Mouse (Mus musculus) fibroblast of lung, adult 2 months (primary cell): ENCODE measurements around the gene Lin7c.
"Not testable (repeated sequence)": the region's sequence is repeated elsewhere in the genome, so short reads cannot be mapped to it uniquely, and the experiment has no call there.

Experiments used
- DNase-seq: peaks from one replicate; pipeline ENCODE4 v3.0.0-alpha.2; 2011; ENCODE audit warnings: low read depth

Lin7c gene

DNA sequence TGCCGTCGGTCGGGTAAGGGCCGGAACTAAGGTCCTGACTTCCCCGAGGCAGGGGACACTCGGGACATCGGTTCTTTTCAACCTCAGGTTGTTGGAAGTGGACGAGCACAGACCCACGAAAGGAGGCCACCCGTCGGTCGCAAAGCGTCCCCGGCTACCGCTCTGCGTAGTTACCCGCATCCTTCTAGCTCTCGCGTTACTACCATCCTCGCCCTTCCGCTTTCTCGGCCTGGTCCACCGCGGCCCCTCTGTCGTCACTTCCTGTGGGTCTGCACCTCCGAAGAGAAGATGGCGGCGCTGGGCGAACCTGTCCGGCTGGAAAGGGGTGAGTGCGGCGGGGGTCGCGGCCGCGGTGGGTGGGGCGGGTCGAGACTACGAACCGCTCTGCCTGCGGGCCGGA, at the start of gene Lin7c:
Gene Lin7c, plus strand, starts transcription at position 257 of the 400 bp plus-strand sequence.
- DNase-seq = peak; percentile 85

- no peak for DNase-seq
These were observed 44.3 kb upstream of the Lin7c start for GRCm38 (mm10) chr2:109846401-109846800.

GRCm38 (mm10) chr2:109848305-109848704, 42.3 kb upstream of the Lin7c start:
- no peak for DNase-seq

- no peak for DNase-seq
These were observed 41.9 kb upstream of the Lin7c start for GRCm38 (mm10) chr2:109848715-109849114.

- peak; percentile 38 for DNase-seq
These were observed 35.1 kb upstream of the Lin7c start for GRCm38 (mm10) chr2:109855601-109856000.

DNA sequence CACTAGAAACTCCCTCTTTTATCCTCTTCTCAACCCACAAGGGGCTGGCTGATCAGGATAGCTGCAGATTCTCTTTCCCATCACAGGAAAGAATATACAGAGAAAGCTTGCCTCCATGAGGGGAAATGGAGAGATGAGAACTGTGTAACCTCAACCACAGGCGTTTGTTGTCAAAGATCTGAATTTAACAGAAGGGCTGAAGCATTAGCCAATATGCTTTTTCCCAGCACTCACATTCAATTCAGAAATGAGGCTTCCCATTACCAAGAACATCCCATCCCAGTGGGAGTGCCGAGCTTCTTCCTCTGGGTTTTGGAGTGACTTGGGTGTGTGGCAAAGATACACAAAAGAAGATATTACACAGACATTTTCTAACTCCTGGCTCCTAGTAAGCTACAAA, 31.0 kb upstream of the Lin7c start:
- no peak for DNase-seq

DNA sequence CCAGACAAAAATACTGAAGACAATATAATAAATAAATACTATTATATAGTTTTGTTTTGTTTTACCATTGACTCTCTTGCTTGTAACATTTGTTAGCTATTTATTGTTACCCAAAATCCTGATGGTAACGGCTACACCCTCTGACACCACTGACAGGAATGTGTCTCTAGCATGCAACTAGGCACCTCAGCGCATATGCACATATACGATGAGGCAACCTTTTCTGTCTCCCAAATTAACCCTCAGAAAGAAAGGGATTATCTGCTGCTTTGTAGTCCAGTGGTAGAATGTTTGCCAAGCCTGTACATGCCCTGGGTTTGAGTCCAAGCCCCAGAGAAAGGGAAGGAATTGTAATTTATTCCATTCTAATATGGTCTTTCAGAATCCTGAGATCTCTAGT, 29.8 kb upstream of the Lin7c start:
- no peak for DNase-seq

DNA sequence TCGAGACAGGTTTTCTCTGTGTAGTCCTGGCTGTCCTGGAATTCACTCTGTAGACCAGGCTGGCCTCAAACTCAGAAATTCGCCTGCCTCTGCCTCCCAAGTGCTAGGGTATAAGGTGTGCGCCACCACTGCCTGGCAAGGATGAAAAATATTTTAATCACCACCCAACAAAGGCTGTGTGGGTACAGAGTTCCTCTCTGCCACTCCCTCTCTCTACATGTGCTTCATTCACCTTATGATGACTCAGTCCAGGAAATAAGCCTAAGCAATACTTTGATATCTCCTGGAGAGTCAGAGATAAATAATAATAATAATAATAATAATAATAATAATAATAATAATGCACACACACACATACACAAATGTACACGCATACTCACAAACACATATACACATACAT, 11.2 kb upstream of the Lin7c start:
- DNase-seq = not testable (repeated sequence)

- DNase-seq = no peak
These were observed 9.5 kb upstream of the Lin7c start for GRCm38 (mm10) chr2:109881111-109881510.

GRCm38 (mm10) chr2:109881625-109882024, 9.0 kb upstream of the Lin7c start:
- no peak for DNase-seq

GRCm38 (mm10) chr2:109884106-109884505, 6.5 kb upstream of the Lin7c start:
- DNase-seq = peak; percentile 36

DNA sequence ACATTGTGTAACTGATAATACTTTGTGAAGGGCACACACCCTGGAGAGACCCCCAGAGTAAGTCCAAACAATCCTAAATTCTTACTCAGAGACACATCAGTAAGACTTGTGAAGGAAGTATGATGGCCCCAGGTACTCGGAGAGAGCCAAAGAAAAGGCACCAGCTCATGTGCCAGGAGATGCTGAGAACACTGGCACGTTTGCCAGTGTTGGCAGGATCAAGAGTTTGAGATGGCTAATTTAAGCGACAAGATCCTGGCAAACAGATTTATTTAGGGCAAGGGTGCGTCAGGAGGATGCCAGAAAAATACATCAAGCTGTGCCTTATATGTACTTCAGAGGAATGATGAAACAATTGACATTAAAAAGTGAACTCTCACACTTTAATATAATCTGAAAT, 6.1 kb upstream of the Lin7c start:
- DNase-seq = no peak

- peak; percentile 6 for DNase-seq
These were observed 585 bp upstream of the Lin7c start for GRCm38 (mm10) chr2:109890068-109890467.

- DNase-seq = peak; percentile 15
These were observed 378 bp downstream of the Lin7c start for GRCm38 (mm10) chr2:109891031-109891430.

DNA sequence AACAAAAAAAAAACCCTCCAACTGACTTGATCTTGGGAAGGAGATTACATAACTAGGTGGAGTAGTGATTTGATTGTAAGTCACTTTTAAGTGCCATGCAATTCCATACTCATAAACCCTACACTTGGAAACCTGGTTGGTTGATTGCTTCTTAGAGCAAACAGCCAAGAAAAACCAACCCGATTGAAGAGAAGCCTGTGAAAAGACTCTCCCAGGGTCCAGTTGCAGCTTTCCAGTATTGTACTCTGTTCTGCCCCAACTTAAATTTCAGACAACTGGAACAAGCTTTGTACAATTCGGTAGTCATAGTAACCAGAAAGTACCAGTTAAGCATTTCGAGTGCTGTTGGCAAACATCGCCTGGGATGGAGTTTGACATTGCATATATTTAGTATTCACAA, 818 bp downstream of the Lin7c start:
- DNase-seq = peak; percentile 7

- DNase-seq = no peak
These were observed 5.7 kb downstream of the Lin7c start for GRCm38 (mm10) chr2:109896311-109896710.

DNA sequence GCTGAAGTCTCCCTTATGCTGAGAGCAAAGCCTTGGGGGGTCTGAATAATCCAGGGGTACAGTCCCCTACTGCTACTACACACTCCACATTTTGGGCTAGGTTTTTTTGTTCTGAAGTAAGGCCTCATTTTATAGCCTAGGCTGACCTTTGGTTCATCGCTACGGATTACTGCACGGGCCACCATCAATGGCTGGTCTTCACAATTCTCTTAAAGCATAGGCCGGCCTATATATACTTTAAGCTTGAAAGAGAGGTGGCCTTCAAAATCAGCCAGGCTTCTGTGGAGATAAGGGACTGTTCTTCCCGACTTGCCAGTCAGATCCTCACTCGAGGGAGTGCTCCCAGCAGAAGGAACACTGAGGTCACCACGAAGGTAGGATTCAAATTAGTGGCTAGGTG, 12.2 kb downstream of the Lin7c start:
- no peak for DNase-seq

DNA sequence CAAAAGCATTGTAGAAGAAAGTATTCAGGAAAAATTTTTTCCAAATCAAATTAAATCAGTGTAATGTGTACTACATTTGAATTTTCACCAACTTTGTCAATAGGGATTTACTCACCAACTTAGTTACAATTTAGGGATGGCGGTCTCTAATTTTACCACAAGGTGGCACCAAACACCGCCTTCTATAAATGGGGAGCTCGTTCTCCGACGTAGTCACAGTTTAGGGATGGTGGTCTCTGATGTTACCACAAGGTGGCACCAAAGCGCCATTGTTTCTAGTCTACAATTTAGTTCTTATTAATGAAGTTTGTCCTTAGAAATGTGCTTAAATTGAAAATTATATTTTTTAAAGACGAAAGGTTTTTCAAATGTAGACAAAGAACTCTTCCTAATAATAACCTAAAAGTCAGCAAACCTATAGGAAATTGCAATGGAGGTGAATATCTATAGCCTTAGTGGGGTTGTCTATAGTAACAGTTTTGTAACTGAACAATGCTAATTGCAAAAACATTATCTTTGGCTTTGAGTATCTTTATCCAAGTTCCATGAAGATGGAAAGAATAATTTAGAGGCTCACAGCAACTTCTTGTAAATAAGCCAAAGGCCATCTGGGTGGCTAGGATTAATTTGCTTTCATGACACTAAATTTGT, 13.6 kb downstream of the Lin7c start:
- peak; percentile 81 for DNase-seq

GRCm38 (mm10) chr2:109909122-109909521, 18.5 kb downstream of the Lin7c start:
- no peak for DNase-seq

DNA sequence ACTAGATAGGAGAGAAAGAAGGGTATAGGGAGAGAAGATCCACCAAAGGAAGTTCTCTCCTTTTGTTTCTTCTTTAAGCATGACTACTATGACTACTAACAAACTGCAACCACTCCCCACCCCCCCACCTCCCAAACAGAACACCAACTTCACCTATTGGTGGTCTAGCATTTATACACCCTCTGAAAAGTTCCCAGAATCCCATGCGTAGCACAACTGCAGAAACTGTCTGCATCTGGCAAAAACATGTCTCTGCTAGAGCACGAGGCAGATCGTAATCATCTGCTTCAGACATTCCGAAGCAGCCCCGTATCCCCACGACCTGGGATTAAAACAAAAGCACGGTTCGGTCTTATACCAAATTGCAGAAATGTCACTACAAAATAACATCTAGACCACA, 21.6 kb downstream of the Lin7c start:
- DNase-seq = no peak

DNA sequence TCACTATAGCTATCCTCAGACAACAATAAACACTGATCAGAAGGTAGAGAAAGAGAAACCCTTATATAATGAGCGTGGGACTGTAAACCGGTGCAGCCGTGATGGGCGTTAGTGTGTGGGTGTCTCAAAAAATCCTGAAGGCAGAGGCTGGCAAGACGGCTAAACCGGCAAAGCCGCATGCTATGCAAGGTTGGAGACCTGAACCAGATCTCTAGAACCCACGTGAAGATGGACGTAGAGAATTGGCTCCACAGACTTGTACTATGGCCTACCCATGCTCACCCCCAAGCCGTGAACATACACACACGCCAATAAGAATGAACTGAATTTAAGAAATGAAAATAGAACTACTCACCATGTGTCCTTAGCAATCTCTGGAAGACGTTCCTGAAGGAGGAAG, 22.1 kb downstream of the Lin7c start:
- no peak for DNase-seq

GRCm38 (mm10) chr2:109913241-109913640, 22.6 kb downstream of the Lin7c start:
- no peak for DNase-seq

GRCm38 (mm10) chr2:109914601-109915000, 23.9 kb downstream of the Lin7c start:
- DNase-seq = no peak

DNA sequence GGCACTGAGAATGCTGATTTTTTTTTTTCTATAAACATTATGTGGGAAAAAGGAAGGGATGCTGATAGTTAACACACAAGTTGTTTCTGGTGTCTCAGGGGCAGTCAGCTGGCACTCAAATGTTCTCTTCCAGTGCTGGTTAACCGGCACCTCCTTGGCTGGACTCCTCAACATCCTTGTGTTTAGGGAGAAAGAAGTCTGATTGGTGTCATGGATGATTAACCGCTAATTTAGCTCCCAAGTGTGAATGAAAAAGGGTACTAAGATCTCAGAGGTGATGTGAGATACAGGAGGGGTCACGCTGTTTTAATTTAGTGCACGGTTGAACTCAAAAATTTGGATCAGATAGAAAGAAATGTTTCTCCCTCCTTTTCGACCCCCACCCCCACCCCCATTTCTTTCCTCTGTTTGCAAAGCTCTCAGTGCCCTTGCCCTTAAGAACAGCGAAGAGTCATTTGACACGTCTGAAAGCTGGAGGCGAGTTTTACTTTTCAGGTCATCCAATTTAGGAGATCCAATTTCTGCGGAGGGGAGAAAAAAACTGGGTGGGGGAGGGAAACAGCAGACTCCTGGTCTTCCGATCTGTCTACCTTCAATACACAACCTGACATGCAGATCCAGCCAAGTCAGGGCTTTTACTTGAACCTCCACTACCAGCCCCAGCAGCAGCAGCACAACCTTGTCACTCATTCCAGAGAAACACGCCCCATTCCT, 26.3 kb downstream of the Lin7c start:
- no peak for DNase-seq
